Mouse (Mus musculus) neural tube, embryonic 10.5 days (tissue): ENCODE data around the gene Apoc3.
A peak's percentile ranks its signal among the peaks of the same experiment; 100 is the strongest.

Experiments used
- DNase-seq: peaks from one replicate; pipeline ENCODE4 v3.0.0-alpha.2; 2017; ENCODE audit warnings: low spot score; ENCODE audit errors: extremely low spot score

The Apoc3 gene

GRCm38 (mm10) chr9:46230450-46230975 lies 4.9 kb downstream of the Apoc3 start:
- DNase-seq = no peak

GRCm38 (mm10) chr9:46229573-46230449 lies 5.6 kb downstream of the Apoc3 start:
- DNase-seq = peak; percentile 82

- no peak for DNase-seq
These were observed 6.9 kb downstream of the Apoc3 start, which contains the start of gene Apoa1 for GRCm38 (mm10) chr9:46228491-46228890. Gene Apoa1 (plus strand): TSS chr9:46228580.

- DNase-seq = no peak
These were observed 8.3 kb downstream of the Apoc3 start for GRCm38 (mm10) chr9:46227064-46227614.

GRCm38 (mm10) chr9:46224945-46225660 lies 10.3 kb downstream of the Apoc3 start:
- DNase-seq = no peak

- no peak for DNase-seq
These were observed 11.3 kb downstream of the Apoc3 start for GRCm38 (mm10) chr9:46224101-46224500.

GRCm38 (mm10) chr9:46223090-46223489 lies 12.3 kb downstream of the Apoc3 start:
- DNase-seq = no peak

- DNase-seq = no peak
These were observed 17.3 kb downstream of the Apoc3 start for GRCm38 (mm10) chr9:46218176-46218575.

GRCm38 (mm10) chr9:46216744-46217470 lies 18.5 kb downstream of the Apoc3 start:
- DNase-seq = no peak

- DNase-seq = no peak
These were observed 19.8 kb downstream of the Apoc3 start for GRCm38 (mm10) chr9:46215338-46216322.

- DNase-seq = no peak
These were observed 20.5 kb downstream of the Apoc3 start for GRCm38 (mm10) chr9:46214946-46215337.

- DNase-seq = no peak
These were observed 21.2 kb downstream of the Apoc3 start for GRCm38 (mm10) chr9:46214276-46214675.

- no peak for DNase-seq
These were observed 25.0 kb downstream of the Apoc3 start for GRCm38 (mm10) chr9:46210473-46210872.

GRCm38 (mm10) chr9:46208401-46208974 lies 26.9 kb downstream of the Apoc3 start:
- DNase-seq = no peak

- DNase-seq = no peak
These were observed 28.0 kb downstream of the Apoc3 start for GRCm38 (mm10) chr9:46207501-46207869.

GRCm38 (mm10) chr9:46206834-46207500 lies 28.5 kb downstream of the Apoc3 start:
- DNase-seq = no peak

- no peak for DNase-seq
These were observed 35.8 kb downstream of the Apoc3 start for GRCm38 (mm10) chr9:46199609-46200008.

GRCm38 (mm10) chr9:46198936-46199335 lies 36.5 kb downstream of the Apoc3 start:
- DNase-seq = no peak

- DNase-seq = no peak
These were observed 37.0 kb downstream of the Apoc3 start for GRCm38 (mm10) chr9:46198461-46198860.
